Mouse (Mus musculus) ovary, postnatal 10 days (tissue): Measurements from ENCODE around the gene Cpsf4.
"Not testable (repeated sequence)": the region's sequence is repeated elsewhere in the genome, so short reads cannot be mapped to it uniquely, and the experiment has no call there.

Source experiments
- DNase-seq: peaks from one replicate; pipeline ENCODE4 v3.0.0; 2022; ENCODE audit warnings: low spot score

The Cpsf4 gene

GRCm38 (mm10) chr5:145223395-145223794, 56.4 kb downstream of the Cpsf4 start:
- DNase-seq, result no peak

- no peak for DNase-seq
Measured at GRCm38 (mm10) chr5:145226453-145226852, 59.4 kb downstream of the Cpsf4 start.

GRCm38 (mm10) chr5:145229283-145229682, 62.3 kb downstream of the Cpsf4 start:
- DNase-seq, result not testable (repeated sequence)

- no peak for DNase-seq
Measured at GRCm38 (mm10) chr5:145230641-145231040, 63.6 kb downstream of the Cpsf4 start.

- peak; percentile 88 for DNase-seq
Measured at GRCm38 (mm10) chr5:145231367-145231871, 64.4 kb downstream of the Cpsf4 start, which contains the start of gene Zfp655. Zfp655 (plus strand) TSS chr5:145231715.
